Comparison of ENCODE assay signal across 20 mouse cellular contexts in the genomic region with DNA sequence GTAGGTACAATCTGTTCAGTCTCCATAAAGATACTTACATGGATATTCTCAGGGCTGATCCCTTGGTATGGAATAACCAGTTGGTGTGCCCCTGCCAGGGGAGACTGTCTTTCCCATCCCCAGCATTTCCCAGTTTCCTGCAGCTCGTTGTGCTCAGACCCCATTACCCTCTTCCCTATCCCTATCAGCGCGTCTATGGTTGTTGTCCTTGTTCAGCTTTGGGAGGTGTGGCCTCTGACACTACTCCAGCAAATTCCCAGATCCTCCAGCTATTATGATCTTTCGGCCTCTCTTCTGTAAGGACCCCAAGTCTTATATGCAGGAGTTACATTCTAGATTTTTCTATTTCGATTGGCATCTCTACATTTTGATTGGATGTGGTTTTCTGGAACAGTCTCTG. TPM values are rescaled to one million over a fixed set of nuclear protein-coding genes. Genes with fewer than 3 reads are reported as not detected.
DNase-seq lines count a peak whose midpoint lies in the region; ATAC-seq lines count a peak whose summit lies in the region.
"Had no signal": no experiment of that assay in that cellular context is flagged by ENCODE, and none has a peak within 500 bp of the region (broad histone marks: within the 10 kb centered on the region; RNA-seq: fewer than 3 reads in every experiment).

No protein-coding gene starts in this region.

- no peak overlapping the region for H3K4me2 ChIP-seq in forebrain, embryonic 11.5 days (ENCODE audit: low read depth, low read length, severe bottlenecking)
- H3K4me2 ChIP-seq in forebrain, embryonic 12.5 days = no peak overlapping the region
- H3K4me2 ChIP-seq in midbrain, embryonic 11.5 days = no peak overlapping the region
- no peak overlapping the region for H3K4me2 ChIP-seq in midbrain, embryonic 15.5 days

- H3K4me1 ChIP-seq in forebrain, embryonic 11.5 days (replicated peaks; ENCODE audit: control insufficient read depth, insufficient read depth, low read length) = no peaks in the 10 kb centered on the region
- H3K4me1 ChIP-seq in forebrain, embryonic 12.5 days = no peaks in the 10 kb centered on the region
- no peaks in the 10 kb centered on the region for H3K4me1 ChIP-seq in midbrain, embryonic 11.5 days (ENCODE audit: control insufficient read depth, insufficient read depth, low read length)
- no peaks in the 10 kb centered on the region for H3K4me1 ChIP-seq in midbrain, embryonic 15.5 days

- H3K27ac ChIP-seq in forebrain, embryonic 11.5 days (ENCODE audit: low read depth, low read length) = no peak overlapping the region
- H3K27ac ChIP-seq in forebrain, embryonic 12.5 days = no peak overlapping the region
- H3K27ac ChIP-seq in midbrain, embryonic 11.5 days (ENCODE audit: low read depth, low read length) = no peak overlapping the region
- H3K27ac ChIP-seq in midbrain, embryonic 15.5 days = no peak overlapping the region

- no peaks in the 10 kb centered on the region for H3K36me3 ChIP-seq in forebrain, embryonic 11.5 days (ENCODE audit: control insufficient read depth, insufficient read depth, low read length)
- no peaks in the 10 kb centered on the region for H3K36me3 ChIP-seq in forebrain, embryonic 12.5 days (replicated peaks)
- no peaks in the 10 kb centered on the region for H3K36me3 ChIP-seq in midbrain, embryonic 11.5 days (ENCODE audit: control insufficient read depth, insufficient read depth, low read length)
- no peaks in the 10 kb centered on the region for H3K36me3 ChIP-seq in midbrain, embryonic 15.5 days (replicated peaks)
- H3K36me3 ChIP-seq: G1E had no signal

- intact Hi-C loops in heart, postnatal 25 days (cut with DNase I) = no loop called here

- WGBS in forebrain, embryonic 11.5 days = 79% methylated on average over 5 of the region's 5 CpGs
- 75% methylated on average over 5 of the region's 5 CpGs for WGBS in forebrain, embryonic 12.5 days
- 75% methylated on average over 5 of the region's 5 CpGs for WGBS in midbrain, embryonic 11.5 days
- WGBS in midbrain, embryonic 15.5 days = 83% methylated on average over 5 of the region's 5 CpGs

- peak; percentile 14 for DNase-seq in forebrain, embryonic 11.5 days (ENCODE audit: low spot score)
- DNase-seq in heart, adult 11 months = peak; percentile 61
- no peak for DNase-seq in heart, postnatal 25 days (ENCODE audit: low spot score)
- DNase-seq in midbrain, embryonic 11.5 days (ENCODE audit: low spot score, missing footprints) = peak; percentile 53
- DNase-seq: adrenal gland, adult 2 months; adrenal gland, adult 8-10 months; adrenal gland, postnatal 10 days; adrenal gland, postnatal 14 days; adrenal gland, postnatal 25 days; adrenal gland, postnatal 36 days; B cell, adult 2 months; cerebellum, adult 11 months; cerebellum, adult 11-12 months; cerebellum, adult 18-20 months had no signal

- no peaks in the 10 kb centered on the region for H3K27me3 ChIP-seq in forebrain, embryonic 11.5 days (ENCODE audit: control insufficient read depth, insufficient read depth, low read length)
- H3K27me3 ChIP-seq in forebrain, embryonic 12.5 days = no peaks in the 10 kb centered on the region
- no peaks in the 10 kb centered on the region for H3K27me3 ChIP-seq in midbrain, embryonic 11.5 days (ENCODE audit: control insufficient read depth, insufficient read depth, low read length)
- H3K27me3 ChIP-seq in midbrain, embryonic 15.5 days (replicated peaks) = no peaks in the 10 kb centered on the region
- H3K27me3 ChIP-seq: CH12.LX had no signal

- H3K9me3 ChIP-seq in forebrain, embryonic 11.5 days (ENCODE audit: control insufficient read depth, low read length) = no peaks in the 10 kb centered on the region
- H3K9me3 ChIP-seq in forebrain, embryonic 12.5 days = no peaks in the 10 kb centered on the region
- H3K9me3 ChIP-seq in midbrain, embryonic 11.5 days (ENCODE audit: control insufficient read depth, low read length) = no peaks in the 10 kb centered on the region
- no peaks in the 10 kb centered on the region for H3K9me3 ChIP-seq in midbrain, embryonic 15.5 days
- H3K9me3 ChIP-seq: G1E had no signal

- no peak overlapping the region for H3K9ac ChIP-seq in forebrain, embryonic 11.5 days (ENCODE audit: low read length)
- H3K9ac ChIP-seq in forebrain, embryonic 12.5 days = no peak overlapping the region
- no peak overlapping the region for H3K9ac ChIP-seq in midbrain, embryonic 11.5 days (ENCODE audit: low read length)
- H3K9ac ChIP-seq in midbrain, embryonic 15.5 days = no peak overlapping the region

- no peak overlapping the region for H3K4me3 ChIP-seq in forebrain, embryonic 11.5 days (ENCODE audit: low read depth, low read length)
- no peak overlapping the region for H3K4me3 ChIP-seq in forebrain, embryonic 12.5 days (replicated peaks)
- no peak overlapping the region for H3K4me3 ChIP-seq in midbrain, embryonic 11.5 days (ENCODE audit: low read depth, low read length)
- H3K4me3 ChIP-seq in midbrain, embryonic 15.5 days = no peak overlapping the region

- no peak for ATAC-seq in forebrain, embryonic 11.5 days (replicated peaks; ENCODE audit: low FRiP score)
- no peak for ATAC-seq in forebrain, embryonic 12.5 days (ENCODE audit: low FRiP score)
- ATAC-seq in midbrain, embryonic 11.5 days (ENCODE audit: low FRiP score) = no peak
- ATAC-seq in midbrain, embryonic 15.5 days (replicated peaks) = no peak
- ATAC-seq: Patski had no signal

RNA-seq across cellular contexts. Expression of a gene that starts 35.3 kb away (rescaled TPM):
- 7.0 and 8.1 TPM in 2 replicates for polyA plus RNA-seq in forebrain, embryonic 11.5 days (2014; fragmentation: Nextera tagmentation; extraction: Ambion mirVana)
- polyA plus RNA-seq in forebrain, embryonic 12.5 days (2016; fragmentation: Nextera tagmentation; extraction: Ambion mirVana) = 8.2 and 11.1 TPM in 2 replicates
- 10 to 100 TPM; 11.1 to 15.5 TPM for total RNA-seq in heart, postnatal 25 days (2021)
- polyA plus RNA-seq in midbrain, embryonic 11.5 days (2014; fragmentation: Nextera tagmentation; extraction: Ambion mirVana) = 3.1 and 3.8 TPM in 2 replicates
- 8.1 and 10.1 TPM in 2 replicates for polyA plus RNA-seq in midbrain, embryonic 15.5 days (2015; fragmentation: Nextera tagmentation; extraction: Ambion mirVana)
- total RNA-seq: MEL had no signal
